Mouse (Mus musculus): ENCODE results near the gene Surf1.

- TF ChIP-seq CTCF (IDR thresholded peaks at IDR 0.05; ENCODE audit: low read depth, low read length) = no peak
- peak; percentile 84 for TF ChIP-seq POLR2A (IDR thresholded peaks at IDR 0.05; ENCODE audit: insufficient read depth, low read length)
These were observed at the start of gene Surf1, which contains the start of gene Surf2 for GRCm38 (mm10) chr2:26915927-26916728.
